Mouse (Mus musculus) Muller cell, postnatal 12 days (primary cell): Measurements from ENCODE around the gene Sox15.
"Not testable (repeated sequence)": the region's sequence is repeated elsewhere in the genome, so short reads cannot be mapped to it uniquely, and the experiment has no call there.

Source experiments
- DNase-seq: peaks from one replicate; pipeline ENCODE4 v3.0.0-alpha.2; 2015; ENCODE audit errors: inconsistent ontology term

The Sox15 gene

DNA sequence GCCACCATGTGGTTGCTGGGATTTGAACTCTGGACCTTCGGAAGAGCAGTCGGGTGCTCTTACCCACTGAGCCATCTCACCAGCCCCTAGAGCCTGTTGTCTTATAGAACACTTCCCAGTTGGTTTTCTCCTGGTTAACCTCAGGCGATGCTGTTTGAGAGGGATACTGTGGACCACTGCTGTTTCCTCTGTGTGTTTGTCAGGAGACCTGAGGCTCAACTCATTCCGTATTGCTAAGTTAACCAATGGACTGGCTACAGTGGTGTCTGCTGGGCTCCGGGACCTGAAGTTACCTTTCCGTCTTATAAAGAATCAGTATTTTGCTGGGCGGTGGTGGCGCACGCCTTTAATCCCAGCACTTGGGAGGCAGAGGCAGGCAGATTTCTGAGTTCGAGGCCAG, 47.8 kb downstream of the Sox15 start:
- not testable (repeated sequence) for DNase-seq

GRCm38 (mm10) chr11:69703381-69703780, 48.3 kb downstream of the Sox15 start:
- DNase-seq: not testable (repeated sequence)

- DNase-seq: no peak
These were observed 48.9 kb downstream of the Sox15 start for GRCm38 (mm10) chr11:69703814-69704612.

- no peak for DNase-seq
These were observed 49.5 kb downstream of the Sox15 start for GRCm38 (mm10) chr11:69704613-69705010.
